Mouse (Mus musculus): ENCODE data around the gene Prrx1.

The Prrx1 gene

DNA sequence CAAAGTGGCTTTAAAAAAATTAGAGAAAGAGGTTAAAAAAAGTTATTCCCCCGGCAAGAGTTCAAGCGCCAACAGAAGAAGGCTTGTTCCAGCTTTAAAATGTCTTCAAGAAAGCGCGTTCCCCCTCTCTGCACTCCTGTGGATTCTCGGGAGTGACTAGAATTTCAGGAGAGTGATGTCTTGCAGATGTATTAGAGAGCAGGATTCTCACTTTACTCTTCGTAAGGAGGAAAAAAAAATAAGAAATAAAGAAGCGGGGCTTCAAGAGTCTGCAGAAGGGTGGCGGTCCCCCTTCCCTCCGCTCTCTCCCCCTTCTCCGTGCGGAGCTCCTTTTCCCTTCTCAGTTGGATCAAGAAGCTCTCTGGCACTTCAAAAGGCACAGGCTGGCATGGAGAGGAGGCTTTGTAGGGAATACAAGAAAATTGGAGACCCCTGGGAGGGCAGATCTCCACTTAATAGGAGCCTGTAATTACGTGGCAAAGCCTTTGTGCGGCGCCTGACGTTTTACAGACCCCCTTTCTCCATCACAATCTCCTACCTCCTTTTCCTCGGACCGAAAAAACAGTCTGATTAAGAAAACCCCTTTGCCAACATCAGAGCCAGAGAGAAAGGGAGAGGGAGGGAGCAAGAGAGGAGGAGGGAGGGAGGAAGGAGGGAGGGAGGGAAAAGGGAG lies at the start of gene Prrx1:
Gene Prrx1, minus strand, starts transcription at position 610 of the 673 bp plus-strand sequence.
- in situ Hi-C loops (cut with MboI): no loop called here

GRCm38 (mm10) chr1:163362202-163362601 lies 48.7 kb upstream of the Prrx1 start:
- in situ Hi-C loops (cut with MboI): no loop called here

DNA sequence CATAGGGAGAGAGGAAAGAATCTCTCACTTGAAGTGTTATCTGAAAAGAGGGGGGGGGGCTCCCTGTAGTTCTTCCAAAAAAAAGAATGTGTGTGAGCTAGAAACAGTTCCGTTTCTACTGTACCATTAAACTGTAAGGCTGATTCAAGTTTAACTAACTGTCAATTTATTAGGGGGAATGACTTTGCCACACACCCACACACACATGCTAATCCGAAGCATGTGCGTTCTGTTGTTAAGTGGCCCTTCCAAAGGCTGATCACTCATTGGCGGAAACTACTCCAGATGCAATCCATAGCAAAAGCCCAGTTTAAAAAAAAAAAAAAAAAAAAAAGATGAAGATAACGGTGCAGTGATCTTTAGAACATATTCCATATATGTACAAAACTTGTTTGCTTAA lies 47.9 kb upstream of the Prrx1 start:
- in situ Hi-C loops (cut with MboI): no loop called here

- in situ Hi-C loops (cut with MboI): no loop called here
Observed at GRCm38 (mm10) chr1:163360796-163361195, 47.3 kb upstream of the Prrx1 start.

GRCm38 (mm10) chr1:163359521-163359920 lies 46.0 kb upstream of the Prrx1 start:
- in situ Hi-C loops (cut with MboI): no loop called here

DNA sequence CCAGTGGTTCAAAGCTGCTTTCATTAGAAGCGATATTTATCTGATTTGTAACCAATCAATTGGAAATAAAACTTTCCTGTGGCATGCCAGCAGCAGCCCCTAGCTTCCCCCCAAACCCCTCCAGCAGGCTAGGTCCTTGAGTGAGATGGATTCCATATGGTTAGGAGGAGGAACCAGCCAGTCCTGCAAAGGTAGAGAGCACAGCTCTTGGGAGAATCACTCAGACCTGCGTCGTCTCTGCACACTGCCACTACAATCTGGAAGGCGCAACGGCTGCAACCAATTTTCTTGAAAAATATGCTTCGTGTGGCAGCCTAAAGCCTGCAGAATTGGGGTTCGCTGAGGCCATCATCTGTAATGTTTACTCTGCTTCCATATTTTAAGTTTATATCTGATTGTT lies 44.7 kb upstream of the Prrx1 start:
- in situ Hi-C loops (cut with MboI): no loop called here

- in situ Hi-C loops (cut with MboI): no loop called here
Observed at GRCm38 (mm10) chr1:163357733-163358132, 44.2 kb upstream of the Prrx1 start.

- in situ Hi-C loops (cut with MboI): no loop called here
Observed at GRCm38 (mm10) chr1:163356167-163356566, 42.7 kb upstream of the Prrx1 start.

GRCm38 (mm10) chr1:163355626-163356156 lies 42.2 kb upstream of the Prrx1 start:
- in situ Hi-C loops (cut with MboI): no loop called here

DNA sequence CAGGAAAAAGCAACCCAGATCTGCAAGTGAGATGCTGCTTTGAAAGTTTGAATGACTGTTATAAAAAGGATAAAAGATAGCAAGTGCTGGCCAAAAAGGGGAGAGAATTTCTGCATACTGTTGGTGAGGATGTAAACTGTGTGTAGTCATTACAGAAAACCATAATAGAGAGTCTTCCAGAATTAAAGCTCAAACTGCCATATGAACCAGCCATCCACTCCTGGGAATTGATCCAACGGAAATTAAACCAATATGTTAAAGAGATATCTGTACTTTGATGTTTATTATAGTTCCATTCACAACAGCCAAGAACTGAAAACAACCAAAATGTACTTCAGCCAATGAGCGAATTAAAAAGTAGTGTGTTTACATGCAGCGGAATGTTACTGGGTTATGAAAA lies 37.5 kb upstream of the Prrx1 start:
- in situ Hi-C loops (cut with MboI): no loop called here

DNA sequence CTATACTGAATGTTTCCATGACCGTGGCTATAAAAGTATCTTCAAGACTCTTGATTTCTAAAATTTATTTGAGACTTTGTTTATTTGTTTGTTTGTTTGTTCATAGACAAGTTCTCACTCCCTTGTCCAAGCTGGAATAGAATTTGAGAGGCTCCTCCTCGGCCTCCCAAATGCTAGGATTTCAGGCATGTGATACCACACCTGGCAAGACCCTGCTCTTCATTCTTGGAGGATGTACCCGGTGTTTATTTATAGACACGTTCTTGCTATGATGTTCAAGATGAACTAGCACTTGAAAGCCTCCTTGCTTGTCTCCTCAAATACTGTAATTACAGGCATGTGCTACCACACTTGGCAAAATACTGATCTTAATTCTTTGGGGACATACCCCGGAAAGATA lies 32.0 kb upstream of the Prrx1 start:
- in situ Hi-C loops (cut with MboI): no loop called here

DNA sequence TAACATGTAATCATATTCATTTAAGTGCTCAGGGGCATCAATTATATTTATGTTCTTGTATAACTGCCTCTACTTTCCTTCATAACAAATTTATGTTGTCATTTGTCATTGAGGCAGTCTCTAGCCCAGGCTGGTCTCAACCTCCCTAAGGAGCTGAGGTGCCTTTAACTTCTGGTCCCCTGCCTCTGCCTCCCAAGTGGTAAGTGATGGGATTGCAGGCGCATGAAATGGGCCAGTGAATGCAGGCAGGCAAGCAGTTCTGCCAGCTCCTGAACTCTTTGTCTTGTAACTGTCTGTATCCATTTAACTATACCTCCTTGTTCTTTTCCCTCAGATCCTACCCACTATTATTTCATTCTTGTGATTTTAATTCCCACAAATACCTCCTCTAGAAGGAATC lies 31.4 kb upstream of the Prrx1 start:
- in situ Hi-C loops (cut with MboI): no loop called here

DNA sequence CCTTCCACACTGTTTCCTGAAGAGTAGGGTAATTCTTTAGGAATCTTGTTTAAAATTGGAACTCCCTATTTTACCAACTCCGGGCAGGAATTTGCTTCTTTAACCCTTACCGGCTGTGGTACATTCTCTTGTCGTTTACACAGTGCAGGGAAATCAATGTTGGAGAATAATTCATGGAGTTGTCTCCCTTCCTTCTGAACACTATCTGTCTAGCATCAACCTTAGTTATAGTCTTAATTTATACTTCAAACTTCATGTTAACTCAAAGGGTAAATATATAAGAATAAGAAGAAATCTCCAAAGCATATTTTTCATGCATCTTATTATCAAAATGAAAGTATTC lies 25.7 kb upstream of the Prrx1 start:
- in situ Hi-C loops (cut with MboI): no loop called here

GRCm38 (mm10) chr1:163338525-163339218 lies 25.2 kb upstream of the Prrx1 start:
- in situ Hi-C loops (cut with MboI): no loop called here

GRCm38 (mm10) chr1:163337821-163338220 lies 24.3 kb upstream of the Prrx1 start:
- in situ Hi-C loops (cut with MboI): no loop called here

DNA sequence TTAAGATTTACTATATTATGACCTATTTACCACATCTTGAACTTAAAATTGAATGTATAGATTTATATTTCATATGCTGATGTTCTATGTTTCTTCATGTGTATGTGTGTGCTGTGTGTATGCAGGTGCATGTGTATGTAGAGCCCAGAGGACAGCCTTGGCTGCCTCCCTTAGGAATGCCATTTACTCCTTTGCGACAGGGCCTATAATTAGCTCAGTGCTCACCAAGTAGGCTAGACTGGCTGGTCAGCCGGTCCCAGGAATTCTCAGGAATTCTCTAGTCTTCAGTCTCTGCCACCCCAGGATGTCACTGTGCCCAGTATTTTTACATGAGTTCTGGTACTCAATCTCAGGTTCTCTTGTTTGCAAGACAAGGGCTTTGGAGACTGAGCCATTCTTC lies 13.8 kb upstream of the Prrx1 start:
- in situ Hi-C loops (cut with MboI): no loop called here

- in situ Hi-C loops (cut with MboI): no loop called here
Observed at GRCm38 (mm10) chr1:163319669-163320571, 6.4 kb upstream of the Prrx1 start.

DNA sequence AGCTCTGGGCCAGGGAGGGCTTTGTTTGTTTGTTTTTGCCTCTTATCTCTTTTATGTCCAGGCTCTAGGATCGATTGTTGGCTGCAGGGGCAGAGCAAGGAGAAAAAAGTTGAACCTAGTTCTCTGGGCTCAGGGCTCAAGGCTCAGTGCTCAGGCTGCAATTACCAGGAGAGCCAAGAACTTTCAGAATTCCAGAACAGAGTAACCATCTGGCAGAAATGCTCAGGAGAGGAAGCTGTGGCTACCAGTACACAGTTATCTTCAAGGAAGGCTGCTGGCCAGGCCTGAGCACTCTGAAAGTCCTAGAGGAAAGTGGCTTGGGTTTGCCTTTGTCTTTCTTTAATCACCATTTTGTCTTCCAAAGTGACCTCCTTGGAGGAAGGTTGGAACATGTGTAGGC lies 3.4 kb upstream of the Prrx1 start:
- in situ Hi-C loops (cut with MboI): no loop called here

- in situ Hi-C loops (cut with MboI): no loop called here
Observed at GRCm38 (mm10) chr1:163314829-163315301, 1.4 kb upstream of the Prrx1 start.

- in situ Hi-C loops (cut with MboI): no loop called here
Observed at GRCm38 (mm10) chr1:163313921-163314725, 613 bp upstream of the Prrx1 start.

All from mature B cell (primary cell).